Mouse (Mus musculus): ENCODE measurements around the gene Hes5.

The Hes5 gene

GRCm38 (mm10) chr4:154949589-154949982 lies 11.1 kb upstream of the Hes5 start:
- H3K36me3 ChIP-seq (ENCODE audit: control insufficient read depth, insufficient read depth, low read length, poor library complexity, severe bottlenecking) = no peaks in the 10 kb centered on the region
- no peak for DNase-seq (ENCODE audit: low read depth, low spot score)
- no peaks in the 10 kb centered on the region; the same call in 1 of the 2 replicates for H3K27me3 ChIP-seq (ENCODE audit: control insufficient read depth, insufficient read depth, low read length, poor library complexity, severe bottlenecking)

GRCm38 (mm10) chr4:154952461-154953241 lies 8.1 kb upstream of the Hes5 start:
- no peaks in the 10 kb centered on the region for H3K27me3 ChIP-seq (ENCODE audit: control insufficient read depth, insufficient read depth, low read length, poor library complexity, severe bottlenecking)
- DNase-seq (ENCODE audit: low read depth, low spot score) = no peak

GRCm38 (mm10) chr4:154956604-154957003 lies 4.1 kb upstream of the Hes5 start:
- H3K27me3 ChIP-seq (ENCODE audit: control insufficient read depth, insufficient read depth, low read length, poor library complexity, severe bottlenecking) = no peaks in the 10 kb centered on the region
- peak; percentile 66 for DNase-seq (ENCODE audit: low read depth, low spot score)
- no peaks in the 10 kb centered on the region for H3K36me3 ChIP-seq (ENCODE audit: control insufficient read depth, insufficient read depth, low read length, poor library complexity, severe bottlenecking)

More at GRCm38 (mm10) chr4:154952461-154953241, 8.1 kb upstream of the Hes5 start:
- H3K36me3 ChIP-seq (ENCODE audit: control insufficient read depth, insufficient read depth, low read length, poor library complexity, severe bottlenecking) = no peaks in the 10 kb centered on the region

- no peak for DNase-seq (ENCODE audit: low read depth, low spot score)
These were observed 3.3 kb upstream of the Hes5 start for GRCm38 (mm10) chr4:154957289-154957993.

GRCm38 (mm10) chr4:154958171-154958570 lies 2.6 kb upstream of the Hes5 start:
- no peaks in the 10 kb centered on the region for H3K27me3 ChIP-seq (ENCODE audit: control insufficient read depth, insufficient read depth, low read length, poor library complexity, severe bottlenecking)
- no peak for DNase-seq (ENCODE audit: low read depth, low spot score)
- H3K36me3 ChIP-seq (ENCODE audit: control insufficient read depth, insufficient read depth, low read length, poor library complexity, severe bottlenecking) = no peaks in the 10 kb centered on the region

More at GRCm38 (mm10) chr4:154957289-154957993, 3.3 kb upstream of the Hes5 start:
- Histone ChIP-seq H3K27me3 (ENCODE audit: control insufficient read depth, insufficient read depth, low read length, poor library complexity, severe bottlenecking) (no peaks in the 10 kb centered on the region), H3K36me3 (ENCODE audit: control insufficient read depth, insufficient read depth, low read length, poor library complexity, severe bottlenecking) (no peaks in the 10 kb centered on the region)

GRCm38 (mm10) chr4:154958621-154959020 lies 2.1 kb upstream of the Hes5 start:
- DNase-seq (ENCODE audit: low read depth, low spot score) = no peak
- no peaks in the 10 kb centered on the region for H3K27me3 ChIP-seq (ENCODE audit: control insufficient read depth, insufficient read depth, low read length, poor library complexity, severe bottlenecking)
- no peaks in the 10 kb centered on the region for H3K36me3 ChIP-seq (ENCODE audit: control insufficient read depth, insufficient read depth, low read length, poor library complexity, severe bottlenecking)

- DNase-seq (ENCODE audit: low read depth, low spot score) = no peak
- H3K27me3 ChIP-seq (ENCODE audit: control insufficient read depth, insufficient read depth, low read length, poor library complexity, severe bottlenecking) = no peaks in the 10 kb centered on the region
- H3K36me3 ChIP-seq (ENCODE audit: control insufficient read depth, insufficient read depth, low read length, poor library complexity, severe bottlenecking) = no peaks in the 10 kb centered on the region
These were observed 568 bp upstream of the Hes5 start for GRCm38 (mm10) chr4:154960021-154960689.

- peak; percentile 68 for DNase-seq (ENCODE audit: low read depth, low spot score)
- no peaks in the 10 kb centered on the region for H3K36me3 ChIP-seq (ENCODE audit: control insufficient read depth, insufficient read depth, low read length, poor library complexity, severe bottlenecking)
- no peaks in the 10 kb centered on the region for H3K27me3 ChIP-seq (ENCODE audit: control insufficient read depth, insufficient read depth, low read length, poor library complexity, severe bottlenecking)
These were observed 559 bp downstream of the Hes5 start for GRCm38 (mm10) chr4:154961226-154961738.

- no peaks in the 10 kb centered on the region for H3K27me3 ChIP-seq (ENCODE audit: control insufficient read depth, insufficient read depth, low read length, poor library complexity, severe bottlenecking)
- no peaks in the 10 kb centered on the region for H3K36me3 ChIP-seq (ENCODE audit: control insufficient read depth, insufficient read depth, low read length, poor library complexity, severe bottlenecking)
- DNase-seq (ENCODE audit: low read depth, low spot score) = peak; percentile 91
These were observed 1.2 kb downstream of the Hes5 start for GRCm38 (mm10) chr4:154961911-154962310.

- no peak for DNase-seq (ENCODE audit: low read depth, low spot score)
- Histone ChIP-seq H3K36me3 (ENCODE audit: control insufficient read depth, insufficient read depth, low read length, poor library complexity, severe bottlenecking) (no peaks in the 10 kb centered on the region), H3K27me3 (ENCODE audit: control insufficient read depth, insufficient read depth, low read length, poor library complexity, severe bottlenecking) (no peaks in the 10 kb centered on the region)
These were observed 2.0 kb downstream of the Hes5 start for GRCm38 (mm10) chr4:154962683-154963082.

- Histone ChIP-seq H3K36me3 (ENCODE audit: control insufficient read depth, insufficient read depth, low read length, poor library complexity, severe bottlenecking) (no peaks in the 10 kb centered on the region), H3K27me3 (ENCODE audit: control insufficient read depth, insufficient read depth, low read length, poor library complexity, severe bottlenecking) (no peaks in the 10 kb centered on the region)
- no peak for DNase-seq (ENCODE audit: low read depth, low spot score)
These were observed 2.6 kb downstream of the Hes5 start for GRCm38 (mm10) chr4:154963190-154963836.

- DNase-seq (ENCODE audit: low read depth, low spot score) = peak; percentile 87
- Histone ChIP-seq H3K27me3 (ENCODE audit: control insufficient read depth, insufficient read depth, low read length, poor library complexity, severe bottlenecking) (no peaks in the 10 kb centered on the region), H3K36me3 (ENCODE audit: control insufficient read depth, insufficient read depth, low read length, poor library complexity, severe bottlenecking) (no peaks in the 10 kb centered on the region)
These were observed 3.3 kb downstream of the Hes5 start, which contains the start of gene Pank4 for GRCm38 (mm10) chr4:154963901-154964580. Gene Pank4 (plus strand): TSS chr4:154964123.

- Histone ChIP-seq H3K36me3 (ENCODE audit: control insufficient read depth, insufficient read depth, low read length, poor library complexity, severe bottlenecking) (peaks cover 2% of the 10 kb centered on the region; the same call in 1 of the 2 replicates), H3K27me3 (ENCODE audit: control insufficient read depth, insufficient read depth, low read length, poor library complexity, severe bottlenecking) (no peaks in the 10 kb centered on the region)
- DNase-seq (ENCODE audit: low read depth, low spot score) = no peak
These were observed 4.0 kb downstream of the Hes5 start for GRCm38 (mm10) chr4:154964581-154965235.

All from splenic B cell, adult 2 months (primary cell).